Mouse (Mus musculus): ENCODE data around the gene Snx29. TPM values are rescaled to one million over a fixed set of nuclear protein-coding genes. Genes with fewer than 3 reads are reported as not detected.
"Not testable (repeated sequence)": the region's sequence is repeated elsewhere in the genome, so short reads cannot be mapped to it uniquely, and the experiment has no call there.

The Snx29 gene
- polyA plus RNA-seq, 1 experiment from 2014 or later, result 6.9 TPM

- no peak overlapping the region for H3K4me2 ChIP-seq (ENCODE audit: low read length)
- H3K36me3 ChIP-seq (ENCODE audit: insufficient read depth, low read length), result 0 out of 2 replicates have a peak, but pooled peaks cover 2% of the 10 kb centered on the region
- WGBS, result 81% methylated on average over 3 of the region's 3 CpGs
- no peak for TF ChIP-seq CTCF (IDR thresholded peaks at IDR 0.05; ENCODE audit: low read depth)
- no peaks in the 10 kb centered on the region for H3K4me1 ChIP-seq (replicated peaks; ENCODE audit: insufficient read depth, low read length)
- H3K4me3 ChIP-seq (replicated peaks; ENCODE audit: low read depth, low read length), result no peak overlapping the region
- no peak overlapping the region for H3K9ac ChIP-seq (ENCODE audit: low read depth, low read length)
- no peak for DNase-seq (ENCODE audit: low spot score)
- no peaks in the 10 kb centered on the region for H3K9me3 ChIP-seq (replicated peaks; ENCODE audit: low read length)
- no peaks in the 10 kb centered on the region for H3K27me3 ChIP-seq (ENCODE audit: insufficient read depth, low read length)
- ATAC-seq (replicated peaks; ENCODE audit: low FRiP score, low read depth), result no peak
- H3K27ac ChIP-seq, result no peak overlapping the region
Measured at GRCm38 (mm10) chr16:11574517-11574916, 251.8 kb downstream of the Snx29 start.

GRCm38 (mm10) chr16:11575733-11576132, 253.0 kb downstream of the Snx29 start:
- not testable (repeated sequence) for H3K9ac ChIP-seq (ENCODE audit: low read depth, low read length); H3K27ac ChIP-seq; DNase-seq (ENCODE audit: low spot score); H3K4me3 ChIP-seq (replicated peaks; ENCODE audit: low read depth, low read length); H3K4me1 ChIP-seq (replicated peaks; ENCODE audit: insufficient read depth, low read length); ATAC-seq (replicated peaks; ENCODE audit: low FRiP score, low read depth); H3K9me3 ChIP-seq (replicated peaks; ENCODE audit: low read length); H3K36me3 ChIP-seq (ENCODE audit: insufficient read depth, low read length); H3K4me2 ChIP-seq (ENCODE audit: low read length); H3K27me3 ChIP-seq (ENCODE audit: insufficient read depth, low read length)
- WGBS, result 46% methylated on average over 3 of the region's 3 CpGs

- WGBS, result 72% methylated on average over 3 of the region's 3 CpGs
- Histone ChIP-seq H3K27me3 (ENCODE audit: insufficient read depth, low read length) (no peaks in the 10 kb centered on the region), H3K9me3 (replicated peaks; ENCODE audit: low read length) (no peaks in the 10 kb centered on the region), H3K4me2 (ENCODE audit: low read length) (no peak overlapping the region), H3K9ac (ENCODE audit: low read depth, low read length) (no peak overlapping the region), H3K27ac (no peak overlapping the region), H3K36me3 (ENCODE audit: insufficient read depth, low read length) (0 out of 2 replicates have a peak, but pooled peaks cover 2% of the 10 kb centered on the region), H3K4me1 (replicated peaks; ENCODE audit: insufficient read depth, low read length) (no peaks in the 10 kb centered on the region), H3K4me3 (replicated peaks; ENCODE audit: low read depth, low read length) (no peak overlapping the region)
- ATAC-seq (replicated peaks; ENCODE audit: low FRiP score, low read depth), result no peak
- TF ChIP-seq CTCF (IDR thresholded peaks at IDR 0.05; ENCODE audit: low read depth), result no peak
- DNase-seq (ENCODE audit: low spot score), result no peak
Measured at GRCm38 (mm10) chr16:11577541-11578255, 255.0 kb downstream of the Snx29 start.

- no peaks in the 10 kb centered on the region for H3K4me1 ChIP-seq (replicated peaks; ENCODE audit: insufficient read depth, low read length)
- peak; percentile 35; the same call in 1 of the 2 replicates for ATAC-seq (replicated peaks; ENCODE audit: low FRiP score, low read depth)
- no peak overlapping the region for H3K4me2 ChIP-seq (ENCODE audit: low read length)
- H3K9me3 ChIP-seq (replicated peaks; ENCODE audit: low read length), result no peaks in the 10 kb centered on the region
- H3K27ac ChIP-seq, result no peak overlapping the region
- H3K9ac ChIP-seq (ENCODE audit: low read depth, low read length), result no peak overlapping the region
- 40% methylated on average over 4 of the region's 4 CpGs for WGBS
- no peaks in the 10 kb centered on the region for H3K27me3 ChIP-seq (ENCODE audit: insufficient read depth, low read length)
- H3K36me3 ChIP-seq (ENCODE audit: insufficient read depth, low read length), result 0 out of 2 replicates have a peak, but pooled peaks cover 2% of the 10 kb centered on the region
- TF ChIP-seq CTCF (IDR thresholded peaks at IDR 0.05; ENCODE audit: low read depth), result peak; percentile 82
- H3K4me3 ChIP-seq (replicated peaks; ENCODE audit: low read depth, low read length), result no peak overlapping the region
- peak; percentile 75 for DNase-seq (ENCODE audit: low spot score)
Measured at GRCm38 (mm10) chr16:11579676-11580098, 257.0 kb downstream of the Snx29 start.

- DNase-seq (ENCODE audit: low spot score) (no peak), ATAC-seq (replicated peaks; ENCODE audit: low FRiP score, low read depth) (no peak)
- Histone ChIP-seq H3K9ac (ENCODE audit: low read depth, low read length) (no peak overlapping the region), H3K4me2 (ENCODE audit: low read length) (no peak overlapping the region), H3K27ac (no peak overlapping the region), H3K4me1 (replicated peaks; ENCODE audit: insufficient read depth, low read length) (no peaks in the 10 kb centered on the region), H3K27me3 (ENCODE audit: insufficient read depth, low read length) (no peaks in the 10 kb centered on the region), H3K9me3 (replicated peaks; ENCODE audit: low read length) (no peaks in the 10 kb centered on the region), H3K4me3 (replicated peaks; ENCODE audit: low read depth, low read length) (no peak overlapping the region), H3K36me3 (ENCODE audit: insufficient read depth, low read length) (no peaks in the 10 kb centered on the region)
- TF ChIP-seq CTCF (IDR thresholded peaks at IDR 0.05; ENCODE audit: low read depth), result no peak
- 90% methylated on average over 8 of the region's 8 CpGs for WGBS
Measured at GRCm38 (mm10) chr16:11583941-11584639, 261.4 kb downstream of the Snx29 start.

- ATAC-seq (replicated peaks; ENCODE audit: low FRiP score, low read depth), result no peak
- Histone ChIP-seq H3K27ac (no peak overlapping the region), H3K4me2 (ENCODE audit: low read length) (no peak overlapping the region), H3K4me1 (replicated peaks; ENCODE audit: insufficient read depth, low read length) (no peaks in the 10 kb centered on the region), H3K4me3 (replicated peaks; ENCODE audit: low read depth, low read length) (no peak overlapping the region), H3K27me3 (ENCODE audit: insufficient read depth, low read length) (no peaks in the 10 kb centered on the region), H3K9me3 (replicated peaks; ENCODE audit: low read length) (no peaks in the 10 kb centered on the region), H3K36me3 (ENCODE audit: insufficient read depth, low read length) (no peaks in the 10 kb centered on the region), H3K9ac (ENCODE audit: low read depth, low read length) (no peak overlapping the region)
- DNase-seq (ENCODE audit: low spot score), result no peak
- no peak for TF ChIP-seq CTCF (IDR thresholded peaks at IDR 0.05; ENCODE audit: low read depth)
Measured at GRCm38 (mm10) chr16:11588689-11589088, 266.0 kb downstream of the Snx29 start.

Measured in kidney, postnatal 0 days (tissue).